Mouse (Mus musculus): ENCODE data around the gene Gse1.

Gene Gse1

DNA sequence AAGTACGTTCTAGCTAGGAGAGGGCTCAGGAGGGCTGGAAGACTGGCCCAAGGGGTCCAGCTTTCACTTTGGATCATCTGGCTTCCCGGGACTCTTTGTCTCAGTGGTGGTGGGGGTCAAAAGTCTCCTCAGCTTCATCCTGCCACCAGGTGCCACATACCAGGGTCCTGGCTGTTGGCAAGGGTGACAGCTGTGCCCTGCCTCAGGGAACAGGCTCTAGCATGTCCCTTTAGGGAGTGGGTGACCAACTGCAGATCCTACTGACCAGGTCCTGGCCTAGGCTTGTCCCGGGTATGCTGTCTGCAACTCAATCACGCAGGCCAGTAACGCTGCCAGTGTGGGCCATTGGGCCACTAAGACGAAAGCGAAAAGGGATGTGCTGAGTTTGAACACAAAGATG lies 15.7 kb upstream of the Gse1 start:
- no peak for DNase-seq (ENCODE audit: low spot score in 2 of 2)

DNA sequence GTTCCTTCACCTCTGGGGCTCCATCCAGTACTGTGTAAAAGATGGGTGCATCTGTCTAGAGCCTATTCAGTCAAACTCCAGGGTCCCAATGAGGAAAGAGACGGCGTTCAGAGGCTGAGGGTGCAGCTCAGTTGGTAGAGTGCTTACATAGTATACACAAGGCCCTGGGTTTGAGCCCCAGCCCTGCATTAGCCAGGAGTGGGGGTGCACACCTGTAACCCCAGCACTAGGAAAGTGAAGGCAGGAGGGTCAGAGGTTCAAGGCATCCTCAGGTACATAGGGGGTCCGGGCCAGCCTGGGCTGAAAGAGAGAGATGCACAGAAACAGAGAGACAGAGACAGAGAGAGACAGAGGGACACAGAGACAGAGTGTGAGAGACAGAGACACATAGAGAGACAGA lies 15.0 kb upstream of the Gse1 start:
- no peak for DNase-seq (ENCODE audit: low spot score in 2 of 2)

DNA sequence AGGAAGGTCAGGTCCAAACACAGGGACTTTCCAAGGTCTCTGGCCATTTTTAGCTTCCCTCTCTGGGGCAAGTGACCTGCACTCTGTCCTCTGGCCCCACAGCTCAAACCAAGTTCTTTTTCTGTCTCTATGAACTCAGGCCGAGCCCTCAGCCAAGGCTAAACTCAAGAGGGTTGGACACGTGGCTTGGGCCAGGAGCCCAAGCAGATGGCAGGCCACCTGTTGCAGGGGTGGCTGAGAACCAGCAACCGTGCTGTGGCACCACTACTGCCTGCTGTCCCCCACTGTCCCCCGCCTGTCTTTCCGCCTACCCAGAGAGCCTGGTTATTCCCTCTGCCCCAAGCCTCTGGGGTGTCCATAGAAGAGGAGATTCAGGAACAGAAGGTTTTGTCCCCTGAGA lies 14.3 kb upstream of the Gse1 start:
- DNase-seq (ENCODE audit: low spot score in 2 of 2), result no peak

DNA sequence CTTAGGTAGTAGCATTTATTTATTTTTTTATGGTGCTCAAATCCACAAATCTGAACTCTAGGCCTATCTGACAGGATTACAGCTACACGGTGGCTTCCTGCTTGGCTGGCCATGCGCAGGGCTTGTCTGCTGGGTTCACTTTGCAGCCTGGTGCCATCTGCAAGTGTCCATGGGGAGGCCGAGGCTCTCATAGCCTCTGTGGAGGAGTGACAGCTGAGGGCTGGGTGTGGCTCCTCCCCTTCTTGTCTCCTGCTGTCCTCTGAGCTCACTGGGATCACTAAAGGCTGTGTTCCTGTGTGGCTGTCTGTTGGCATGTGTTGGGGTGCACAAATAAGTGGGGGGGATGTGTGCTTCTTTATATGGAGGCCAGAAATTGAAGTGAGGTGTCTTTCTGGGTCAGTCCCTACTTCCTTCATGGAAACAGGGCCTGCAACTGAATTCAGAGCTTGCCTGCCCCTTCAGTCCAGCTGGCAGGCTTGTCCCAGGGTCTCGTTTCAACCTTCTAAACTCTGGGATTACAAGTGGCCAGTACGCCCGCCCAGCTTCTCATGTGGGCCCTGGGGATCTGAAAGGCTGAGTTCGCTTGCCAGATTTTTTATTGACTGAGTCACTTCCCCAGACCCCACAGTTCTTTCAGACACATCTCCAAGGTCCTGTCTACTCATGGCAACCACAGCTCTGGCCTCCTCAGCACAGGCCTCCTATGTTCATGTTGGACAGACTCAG lies 12.7 kb upstream of the Gse1 start:
- DNase-seq (ENCODE audit: low spot score in 2 of 2), result no peak

DNA sequence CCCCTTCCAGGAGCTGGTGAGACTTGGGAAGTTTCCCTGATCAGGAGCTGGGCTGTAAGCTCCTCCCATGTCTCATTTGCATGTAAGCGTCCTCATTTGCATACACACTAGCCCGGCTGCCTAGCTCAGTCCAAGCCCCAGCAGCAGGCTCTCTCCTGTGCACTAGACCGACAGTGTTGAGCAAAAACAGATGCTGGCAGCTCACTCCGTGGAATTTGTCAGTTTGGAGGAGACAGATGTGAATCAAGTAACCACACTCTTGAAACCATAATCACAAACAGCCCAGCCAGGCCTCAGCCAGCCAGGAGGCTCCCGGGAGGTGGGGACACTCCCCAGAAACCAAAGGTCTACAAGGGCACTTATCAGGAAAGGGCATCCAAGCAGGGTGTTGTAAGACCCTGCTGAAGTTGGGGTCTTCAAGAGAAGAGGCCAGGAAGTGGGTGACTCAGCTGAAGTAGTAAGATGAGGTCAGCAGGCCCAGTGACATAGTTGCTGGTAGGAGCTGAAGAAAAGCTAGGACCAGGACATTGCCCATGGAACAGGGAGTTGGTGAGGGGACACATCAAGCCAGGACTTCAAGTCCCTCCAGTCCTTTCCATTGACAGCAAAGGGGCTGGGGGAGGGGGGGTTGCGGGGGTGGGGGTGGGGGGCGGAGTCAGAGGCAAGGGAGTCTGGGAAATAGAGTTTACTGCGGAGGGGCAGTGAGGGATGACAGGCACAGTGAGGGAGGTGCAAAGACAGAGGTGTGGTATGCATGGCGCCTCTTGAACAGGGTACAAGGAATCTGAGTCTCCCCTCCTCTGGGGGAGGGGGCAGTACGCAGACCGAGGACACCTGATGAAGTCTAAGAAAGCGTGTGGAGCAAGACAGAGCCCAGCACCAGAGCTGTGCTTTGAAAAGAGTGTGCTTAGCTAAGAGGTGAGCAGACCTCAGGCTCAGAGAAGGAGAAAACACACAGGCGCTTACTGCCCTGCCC lies 11.1 kb upstream of the Gse1 start:
- no peak for DNase-seq (ENCODE audit: low spot score in 2 of 2)

DNA sequence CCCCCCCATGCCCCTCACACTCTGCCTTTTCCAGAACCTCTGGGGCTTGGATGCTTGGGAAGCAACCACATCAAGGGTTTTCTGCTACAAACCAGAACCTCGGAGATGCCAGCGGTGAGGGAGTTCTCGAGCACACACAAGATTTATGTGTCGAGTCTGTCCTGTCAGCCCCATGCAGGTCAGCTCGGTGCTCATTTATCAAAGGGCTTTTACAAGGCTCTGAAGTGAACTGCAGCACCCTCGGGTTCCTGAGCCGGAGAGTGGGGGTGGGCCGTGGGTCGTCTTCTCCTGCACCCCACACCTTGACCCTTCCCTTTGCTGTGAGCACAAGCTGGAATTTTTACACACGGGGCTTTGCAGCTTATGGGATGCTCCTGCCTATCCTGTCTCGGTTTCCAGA lies 5.7 kb upstream of the Gse1 start:
- no peak for DNase-seq (ENCODE audit: low spot score in 2 of 2)

DNA sequence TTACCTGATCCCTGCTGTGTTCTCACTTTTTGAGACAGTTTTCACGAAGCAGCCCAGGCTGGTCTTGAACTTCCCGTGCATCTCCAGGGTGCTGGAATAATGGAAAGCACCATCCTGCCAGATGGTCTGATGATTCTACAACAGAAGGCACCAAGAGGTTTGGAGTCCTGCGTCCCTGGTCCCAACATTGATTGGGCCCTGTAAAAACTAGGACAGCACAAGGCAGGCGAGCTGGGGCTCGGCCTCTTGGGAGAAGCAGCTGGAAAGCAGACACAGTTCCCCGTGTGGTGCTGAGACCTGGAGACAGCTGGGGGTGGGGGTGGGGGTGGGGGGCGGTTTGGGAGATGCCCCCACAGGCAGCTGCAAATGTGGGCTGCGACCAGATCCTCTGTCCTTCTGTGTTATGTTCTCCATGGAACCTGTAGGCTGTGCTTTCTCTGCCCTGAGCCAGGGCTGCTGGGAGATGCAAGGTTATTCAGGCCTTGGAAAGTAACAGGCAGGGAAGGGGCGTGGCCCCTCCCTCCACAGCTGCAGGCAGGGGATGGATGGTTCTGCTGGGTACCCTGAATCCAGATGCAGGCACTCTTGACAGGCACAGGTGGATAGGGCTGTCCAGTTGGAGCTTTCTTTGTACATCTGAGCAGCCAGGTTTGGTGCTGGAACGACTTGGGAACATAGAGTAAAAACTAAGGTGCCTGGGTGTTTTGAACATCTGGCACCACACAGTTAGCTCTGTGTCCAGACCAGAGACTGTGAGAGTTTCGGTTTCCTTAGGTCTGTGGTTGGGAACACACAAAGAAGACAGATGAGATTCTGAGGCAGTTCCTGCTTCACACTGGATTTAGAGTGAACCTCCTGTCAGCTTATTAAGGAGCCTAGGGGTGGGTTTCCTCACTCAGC lies 3.5 kb upstream of the Gse1 start:
- DNase-seq (ENCODE audit: low spot score in 2 of 2), result no peak

DNA sequence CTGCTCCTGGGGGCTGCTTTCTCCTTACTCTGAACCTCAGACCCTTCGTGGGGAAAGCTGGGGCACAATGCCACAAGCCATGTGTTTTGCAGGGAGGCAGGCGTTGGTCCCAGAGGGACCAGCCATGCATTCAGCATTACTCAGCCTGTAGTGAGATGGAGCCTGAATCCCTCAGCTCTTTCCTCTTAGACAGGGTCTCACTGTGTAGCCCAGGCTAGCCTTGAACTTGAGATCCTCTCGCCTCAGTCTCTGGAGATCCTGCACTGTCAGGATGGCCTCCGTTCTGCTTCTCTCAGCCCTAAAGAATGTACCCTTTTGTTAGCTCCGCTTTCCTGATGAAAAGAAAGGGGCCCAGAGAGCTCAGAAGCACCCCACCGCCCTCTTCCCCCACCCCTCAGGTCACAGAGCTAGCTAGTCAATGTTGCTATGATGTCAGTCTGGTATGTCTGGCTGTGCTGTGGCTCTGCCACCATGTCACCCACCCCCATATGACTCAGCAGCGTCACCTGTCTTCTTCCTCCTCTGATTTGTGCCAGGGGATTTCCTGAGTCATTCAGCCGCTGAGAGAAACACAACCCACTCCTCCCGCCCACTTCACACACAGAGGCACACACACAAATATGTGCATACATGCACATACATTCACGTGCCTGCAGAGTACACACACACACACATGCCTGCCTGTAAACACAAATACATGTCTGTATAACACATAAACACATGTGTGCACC lies 2.7 kb upstream of the Gse1 start:
- DNase-seq (ENCODE audit: low spot score in 2 of 2), result peak in 1 of 2 experiments; percentile 31

DNA sequence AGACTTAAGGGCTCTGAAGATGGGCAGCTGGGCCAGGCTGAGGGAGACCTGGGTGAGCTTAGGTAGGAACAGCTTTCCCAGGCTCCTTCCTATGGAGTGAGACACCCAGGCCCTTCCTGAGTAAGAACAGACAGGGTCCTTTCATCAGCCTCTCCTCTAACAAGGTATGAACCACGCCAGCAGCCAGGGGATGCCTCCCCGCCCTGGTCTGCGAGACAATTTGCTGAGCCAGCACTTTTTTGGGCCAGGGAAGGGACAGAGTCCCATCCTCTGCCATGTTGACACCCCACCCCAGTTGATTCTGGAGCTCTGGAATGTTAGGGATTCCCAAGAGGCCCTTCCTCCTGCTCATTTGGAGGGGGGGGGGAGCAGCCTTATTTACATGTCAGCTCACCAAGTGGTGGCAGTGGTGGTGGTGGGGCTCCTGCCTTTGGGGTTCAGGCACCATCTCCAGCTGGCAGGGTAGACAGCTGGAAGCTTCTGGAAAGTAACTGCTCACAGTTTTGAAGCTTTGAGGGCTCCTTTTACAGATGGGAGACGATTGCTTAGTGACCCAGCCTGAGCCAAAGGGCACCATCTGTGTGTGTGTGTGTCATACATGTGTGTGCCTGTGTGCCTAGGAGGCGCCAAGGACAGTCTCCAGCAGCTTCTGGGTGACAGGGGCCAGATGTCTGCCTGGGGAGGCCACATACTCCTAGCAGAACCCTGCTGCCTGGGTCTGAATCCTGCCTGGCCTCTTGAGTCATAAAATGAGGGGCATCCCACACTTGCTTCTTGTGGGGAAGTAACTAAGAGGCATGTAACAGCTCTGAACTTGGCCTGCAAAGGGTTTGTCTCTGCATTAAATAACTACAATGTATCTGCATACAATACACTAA lies 1.3 kb upstream of the Gse1 start:
- DNase-seq (ENCODE audit: low spot score in 2 of 2), result no peak

DNA sequence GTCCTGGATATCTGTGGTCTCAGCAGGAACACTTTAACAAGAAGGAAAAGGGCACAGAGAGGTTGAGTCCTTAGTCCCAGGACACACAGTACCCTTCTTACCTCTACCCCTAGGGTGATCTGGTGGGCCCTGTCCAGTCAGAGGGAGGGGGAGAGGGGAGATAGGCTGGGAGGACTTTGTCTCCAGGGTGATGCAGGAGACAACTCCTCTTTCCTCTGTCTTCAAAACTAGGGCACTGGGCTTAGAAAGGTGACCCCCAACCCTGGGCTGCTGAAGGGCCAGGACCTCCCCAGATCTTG lies 729 bp upstream of the Gse1 start:
- DNase-seq (ENCODE audit: low spot score in 2 of 2), result no peak

DNA sequence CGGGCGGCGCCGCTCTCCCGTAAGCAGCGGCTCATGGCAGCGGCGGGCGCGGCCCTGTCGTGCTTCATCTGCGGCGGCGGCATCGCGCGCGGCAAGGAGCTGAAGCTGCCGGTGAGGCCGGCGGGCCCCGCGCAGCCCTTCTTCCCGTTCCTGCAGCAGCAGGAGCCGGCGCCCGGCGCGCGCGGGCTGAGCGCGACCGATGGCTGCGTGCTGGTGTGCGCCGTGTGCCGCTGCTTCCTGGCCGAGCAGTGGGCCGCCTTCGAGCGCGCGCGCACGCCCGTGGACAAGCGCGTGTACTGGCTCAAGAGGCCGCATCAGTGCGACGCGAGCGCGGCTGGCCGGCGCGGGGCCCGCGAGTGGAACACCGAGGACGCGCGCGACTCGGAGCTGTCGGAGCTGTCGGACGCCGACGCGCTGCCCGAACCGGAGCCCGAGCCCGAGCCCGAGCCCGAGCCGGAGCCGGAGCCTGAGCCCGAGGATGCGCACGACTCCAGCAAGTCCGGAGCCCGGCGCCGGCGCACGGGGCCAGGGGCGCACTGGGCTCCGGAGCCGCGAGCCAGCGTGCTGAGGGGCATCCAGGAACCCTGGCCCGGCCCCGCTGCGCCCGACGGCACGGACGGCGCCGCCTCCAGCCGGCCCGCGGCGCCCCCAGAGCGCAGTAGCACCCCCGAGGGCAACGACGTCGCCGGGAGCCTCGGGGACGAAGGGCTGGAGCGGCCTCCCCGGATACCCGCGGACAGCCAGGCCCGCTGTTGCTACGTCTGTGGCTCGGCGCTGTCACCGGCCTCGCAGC lies 721 bp downstream of the Gse1 start:
- peak in 1 of 2 experiments; percentile 19 for DNase-seq (ENCODE audit: low spot score in 2 of 2)

DNA sequence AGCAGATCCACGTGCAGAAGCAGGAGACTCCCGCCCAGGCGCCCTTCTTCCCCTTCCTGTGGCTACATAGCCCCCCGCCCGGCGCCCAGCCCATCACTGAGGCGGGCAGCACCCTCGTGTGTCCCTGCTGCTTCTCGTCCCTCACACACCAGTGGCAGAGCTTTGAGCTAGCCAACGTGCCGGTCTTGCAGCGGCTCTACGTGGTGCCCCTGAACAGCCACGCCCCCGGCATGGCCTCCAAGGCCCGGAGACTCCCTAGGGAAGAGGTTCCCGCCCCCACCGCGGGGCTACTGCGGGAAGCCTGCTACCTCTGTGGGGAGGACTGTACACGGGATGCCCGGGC lies 1.3 kb downstream of the Gse1 start:
- DNase-seq (ENCODE audit: low spot score in 2 of 2), result no peak

DNA sequence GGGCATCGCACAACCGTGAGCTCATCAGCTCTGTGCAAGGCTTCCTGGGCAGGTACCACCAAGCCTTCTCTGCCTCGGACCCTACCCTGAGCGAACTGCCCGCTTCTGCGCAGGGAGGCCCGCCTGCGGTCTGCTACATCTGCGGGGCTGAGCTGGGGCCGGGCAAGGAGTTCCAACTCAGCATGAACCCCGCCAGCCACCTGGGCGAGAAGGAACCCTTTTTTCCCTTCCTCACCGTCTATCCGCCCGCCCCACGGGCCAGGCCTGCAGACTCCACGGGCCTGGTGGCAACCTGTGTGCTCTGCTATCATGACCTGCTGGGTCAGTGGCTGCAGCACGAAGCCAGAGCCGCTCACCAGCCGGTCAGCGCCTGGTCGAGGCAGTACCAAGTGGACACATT lies 1.8 kb downstream of the Gse1 start:
- DNase-seq (ENCODE audit: low spot score in 2 of 2), result no peak

DNA sequence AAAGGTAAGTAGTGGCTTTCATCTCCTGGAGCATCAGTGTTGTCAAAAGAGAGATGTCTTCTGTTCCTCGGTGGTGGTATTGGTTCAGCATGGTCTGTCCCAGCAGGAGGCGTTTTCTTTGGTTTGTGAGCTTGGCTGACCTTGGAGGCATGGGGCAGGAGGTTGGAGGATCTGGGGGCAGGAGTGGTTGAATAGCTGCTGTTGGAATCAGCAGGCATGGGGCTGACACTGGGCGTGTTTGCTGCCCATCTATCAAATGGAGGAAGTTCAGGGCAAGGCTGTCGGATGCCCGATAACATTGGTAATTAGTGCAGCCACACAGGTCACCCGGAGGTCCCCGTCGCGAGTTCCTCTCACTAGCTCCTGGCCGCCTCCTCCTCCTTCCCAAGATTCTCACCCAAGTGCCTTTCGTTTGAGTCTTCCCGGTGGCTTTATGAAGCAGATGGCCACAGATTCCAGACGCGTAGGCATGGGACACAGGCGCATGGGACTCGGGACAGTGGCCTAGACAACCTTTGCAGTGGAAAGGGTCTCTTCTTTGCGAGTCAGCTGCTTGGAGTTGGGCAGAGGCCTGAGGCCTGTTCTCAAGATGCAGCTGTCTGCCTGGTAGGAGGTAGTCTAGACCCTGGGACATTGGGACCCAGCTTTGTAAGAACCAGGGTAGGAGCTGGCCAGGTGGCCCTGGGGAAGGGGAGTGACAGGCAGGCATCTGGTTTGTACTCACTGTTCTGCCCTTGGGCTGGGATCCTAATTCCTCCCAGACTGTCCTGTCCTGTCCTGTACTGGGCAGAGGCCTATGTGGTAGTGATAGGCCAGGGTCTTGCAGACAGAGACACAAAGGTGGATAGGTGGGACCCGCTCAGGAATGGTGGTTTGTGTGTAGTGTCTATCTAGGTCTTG lies 2.7 kb downstream of the Gse1 start:
- DNase-seq (ENCODE audit: low spot score in 2 of 2), result no peak

DNA sequence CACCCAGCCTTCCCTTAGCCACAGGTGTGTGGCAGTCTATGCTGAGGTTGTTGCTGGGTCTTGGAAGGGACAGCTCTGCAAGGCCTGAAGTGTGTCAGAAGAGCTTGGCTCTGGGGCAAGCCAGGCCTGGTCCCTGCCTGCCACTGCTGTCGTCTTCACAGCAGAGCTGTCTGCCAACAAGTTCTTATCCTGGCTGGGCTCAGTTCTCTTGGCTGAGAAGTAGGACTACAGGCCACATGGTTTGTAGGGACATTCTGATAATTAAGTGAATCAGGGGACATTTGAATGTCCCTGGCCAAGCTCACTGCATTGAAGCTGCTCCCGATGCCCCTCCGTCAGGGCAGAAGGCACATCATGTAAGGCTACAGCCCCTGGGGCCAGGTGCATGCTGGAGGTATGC lies 3.6 kb downstream of the Gse1 start:
- DNase-seq (ENCODE audit: low spot score in 2 of 2), result no peak

DNA sequence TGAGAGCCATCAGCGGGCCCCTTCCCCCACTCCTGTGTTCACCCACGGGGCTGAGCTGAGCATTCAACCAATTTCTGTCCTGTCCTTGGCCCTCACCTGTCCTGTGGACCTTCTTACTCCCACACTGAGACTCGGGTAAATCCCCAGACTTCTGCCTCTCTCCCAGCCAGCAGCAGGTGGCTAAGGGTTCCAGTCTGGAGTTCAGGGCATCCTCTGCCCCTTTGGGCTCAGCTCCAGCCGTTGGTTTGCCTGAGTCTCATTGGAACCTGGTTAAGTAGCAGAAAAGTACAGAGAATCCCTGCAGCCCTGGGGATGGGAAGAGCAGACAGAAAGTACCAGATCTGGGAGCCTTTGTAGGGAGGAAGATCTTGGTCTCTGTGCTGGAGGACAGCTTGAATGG lies 4.1 kb downstream of the Gse1 start:
- DNase-seq (ENCODE audit: low spot score in 2 of 2), result no peak

DNA sequence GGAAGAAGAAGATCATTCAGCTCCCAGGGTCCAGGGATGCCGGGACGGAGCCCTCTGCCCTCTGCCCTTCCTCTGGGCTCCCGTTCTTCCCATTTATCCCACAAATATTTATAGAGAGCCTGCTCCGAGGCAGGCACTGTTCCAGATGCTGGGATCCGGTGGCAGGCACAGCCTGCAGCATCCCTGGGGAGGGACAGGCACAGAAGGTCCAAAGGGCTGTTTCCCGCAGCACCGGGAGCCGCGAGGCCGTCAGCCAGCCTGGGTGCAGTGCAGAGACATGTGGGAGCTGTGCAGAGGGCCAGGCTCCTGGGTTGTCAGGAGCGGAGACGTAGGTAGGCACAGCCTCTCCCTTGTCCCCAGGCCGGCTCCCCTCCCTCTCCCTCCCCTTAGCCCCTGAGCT lies 4.7 kb downstream of the Gse1 start:
- no peak for DNase-seq (ENCODE audit: low spot score in 2 of 2)

DNA sequence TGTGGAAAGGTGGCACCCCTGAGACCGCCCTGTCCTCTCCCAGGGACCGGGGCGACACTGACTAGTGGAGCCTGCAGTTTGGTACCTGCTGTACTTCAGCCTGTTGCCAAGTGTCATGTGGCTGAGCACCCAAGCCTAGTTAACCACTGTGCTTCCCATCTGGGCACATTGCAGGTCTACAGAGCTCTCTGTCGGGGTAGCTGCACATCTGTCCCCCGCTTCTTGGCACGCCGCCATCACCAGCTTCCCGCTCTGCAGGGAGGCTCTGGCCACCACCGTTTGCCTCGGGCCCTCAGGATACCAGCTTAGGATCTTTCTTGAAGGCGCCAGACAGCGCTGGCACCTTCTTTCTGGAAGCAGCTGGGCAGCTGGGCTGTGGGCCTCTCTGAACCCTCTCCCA lies 6.2 kb downstream of the Gse1 start:
- no peak for DNase-seq (ENCODE audit: low spot score in 2 of 2)

DNA sequence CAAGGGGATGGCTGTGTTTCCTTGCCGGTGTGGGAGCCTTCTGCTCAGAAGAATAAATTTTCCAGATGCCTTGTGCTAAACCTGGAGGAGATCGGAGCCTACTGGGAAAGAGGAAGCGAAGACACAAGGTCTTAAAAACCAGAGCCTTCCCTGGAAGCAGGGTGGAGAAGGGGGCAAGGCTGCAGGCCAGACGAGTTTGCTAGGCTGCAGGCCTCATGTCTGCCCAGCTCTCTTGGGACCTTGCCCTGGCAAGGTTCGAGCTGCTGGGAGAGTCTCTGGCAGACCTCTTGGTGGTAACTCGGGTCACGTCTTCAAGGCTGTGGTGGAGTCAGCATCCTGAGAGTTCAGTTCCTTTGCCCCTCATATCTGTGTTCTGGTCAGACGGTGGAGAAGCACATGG lies 6.6 kb downstream of the Gse1 start:
- DNase-seq (ENCODE audit: low spot score in 2 of 2), result no peak
